Mouse (Mus musculus) lung, postnatal 36 days (tissue): ENCODE measurements around the gene Osbpl3.
"Not testable (repeated sequence)": the region's sequence is repeated elsewhere in the genome, so short reads cannot be mapped to it uniquely, and the experiment has no call there.

ENCODE experiments used
- DNase-seq: peaks from one replicate; pipeline ENCODE4 v3.0.0; 2022; ENCODE audit warnings: mixed read lengths

Osbpl3 gene

DNA sequence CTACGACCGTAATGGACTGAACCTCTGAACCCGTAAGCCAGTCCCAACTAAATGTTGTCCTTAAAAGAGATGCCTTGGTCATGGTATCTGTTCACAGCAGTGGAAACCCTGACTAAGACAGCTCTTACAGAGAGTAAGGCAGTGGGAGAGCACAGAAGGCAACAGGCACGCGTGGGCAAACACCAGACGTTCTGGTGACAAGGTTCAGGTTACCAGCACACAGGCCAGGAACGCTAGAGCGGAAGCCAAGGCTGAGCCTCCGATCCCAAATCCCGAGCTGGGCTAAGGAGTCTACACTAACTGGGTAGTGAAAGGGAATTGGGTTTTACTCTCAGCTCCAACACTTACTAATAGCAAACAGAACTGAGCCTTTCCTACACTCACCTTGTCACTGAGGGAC lies 3.8 kb downstream of the Osbpl3 start:
- DNase-seq, result no peak

DNA sequence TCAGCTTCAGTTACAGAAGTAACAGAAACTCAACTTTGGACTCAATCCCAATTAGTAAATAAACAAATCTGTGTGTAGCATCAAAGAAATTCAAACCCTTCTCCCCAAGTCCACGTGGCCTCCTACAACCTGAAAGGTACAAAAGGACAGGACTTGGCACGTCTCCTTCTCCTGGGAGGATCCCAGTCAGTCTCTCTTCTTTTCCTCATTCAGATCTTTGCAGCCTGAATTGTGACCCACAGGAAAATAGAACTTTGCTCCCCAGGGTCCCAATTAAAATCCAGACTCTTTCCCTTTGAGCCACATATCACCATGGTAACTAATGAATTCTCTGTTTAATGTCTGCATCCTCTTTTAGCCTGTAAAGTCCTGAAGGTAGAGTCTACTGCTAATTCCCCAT lies 10.4 kb downstream of the Osbpl3 start:
- DNase-seq, result no peak

DNA sequence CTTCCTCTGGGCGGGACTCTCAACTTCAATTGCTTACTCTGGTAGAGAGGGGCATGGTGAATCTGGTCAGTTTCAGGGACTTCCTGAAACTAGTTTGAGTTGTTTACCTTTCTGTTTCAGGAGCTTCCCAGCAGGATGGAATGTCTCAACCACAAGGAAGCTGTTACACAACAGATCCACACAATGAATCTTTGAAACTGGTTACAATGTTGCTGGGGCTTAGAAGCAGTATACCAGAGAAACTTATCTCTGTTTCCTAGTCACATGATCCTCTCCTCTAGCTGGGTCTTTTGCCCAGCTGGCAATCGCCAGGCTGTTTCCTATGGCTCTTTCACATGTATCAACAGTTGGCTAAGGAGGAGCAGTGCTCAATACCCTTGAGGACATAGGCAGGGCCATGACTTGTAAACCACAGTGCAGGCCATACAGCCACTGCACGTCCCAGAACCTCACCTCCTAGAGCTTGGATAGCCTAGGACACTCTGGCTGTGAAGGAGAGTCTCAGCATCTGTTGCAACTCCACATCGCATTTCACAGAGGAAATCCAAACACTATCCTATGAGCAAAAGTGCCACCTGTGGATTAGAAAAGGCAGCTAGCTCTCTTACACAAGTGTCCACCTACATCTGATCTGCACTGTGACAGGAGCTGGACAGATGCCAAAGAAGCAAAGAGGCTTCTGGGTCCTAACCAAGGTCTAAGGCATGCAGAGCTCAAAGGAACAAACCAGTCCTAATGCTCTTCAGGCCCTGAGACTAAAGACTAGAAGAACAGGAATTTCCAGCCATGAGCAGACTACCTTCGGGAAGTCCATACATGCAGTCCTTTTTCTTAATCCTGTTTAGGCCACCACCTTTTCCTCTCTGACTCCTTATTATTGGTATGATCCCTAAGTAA lies 14.8 kb downstream of the Osbpl3 start:
- DNase-seq, result peak; percentile 53

DNA sequence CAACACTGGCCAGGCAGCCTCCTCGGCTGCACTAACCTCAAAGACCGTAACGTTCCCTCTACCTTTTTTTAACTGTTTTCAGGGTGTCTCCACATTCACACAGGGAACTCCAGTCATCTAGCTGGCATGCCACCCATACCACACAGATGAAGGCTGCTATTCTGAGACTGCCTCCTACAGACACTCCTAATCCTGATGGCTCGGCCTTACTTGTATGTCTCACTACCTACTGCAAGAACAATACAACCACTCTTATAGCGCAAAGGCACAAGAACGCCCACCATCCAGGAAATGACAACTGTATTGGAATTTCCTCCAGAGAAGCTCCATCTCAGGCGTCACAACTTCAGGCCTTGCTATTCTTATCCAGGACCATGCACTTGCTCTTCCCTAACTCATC lies 15.8 kb downstream of the Osbpl3 start:
- DNase-seq, result no peak

DNA sequence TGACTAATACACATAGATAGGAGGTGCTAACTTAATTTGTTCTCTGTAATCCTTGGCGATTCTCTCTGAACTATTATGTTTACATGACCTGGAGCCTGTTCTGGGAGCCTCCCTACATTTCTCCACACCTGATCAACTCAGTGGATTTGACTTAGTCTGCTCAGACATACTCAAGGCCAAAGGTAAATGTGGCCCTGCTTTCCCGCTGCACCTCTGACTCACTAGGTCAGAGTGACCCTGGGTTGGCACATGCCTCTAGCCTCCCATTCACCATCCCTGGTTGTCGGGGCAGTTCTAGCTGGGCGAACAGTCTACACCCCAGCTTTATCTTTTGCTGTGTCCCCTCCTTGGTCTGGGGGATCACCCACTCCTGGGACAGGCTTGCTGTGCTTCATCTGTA lies 17.1 kb downstream of the Osbpl3 start:
- DNase-seq, result not testable (repeated sequence)

DNA sequence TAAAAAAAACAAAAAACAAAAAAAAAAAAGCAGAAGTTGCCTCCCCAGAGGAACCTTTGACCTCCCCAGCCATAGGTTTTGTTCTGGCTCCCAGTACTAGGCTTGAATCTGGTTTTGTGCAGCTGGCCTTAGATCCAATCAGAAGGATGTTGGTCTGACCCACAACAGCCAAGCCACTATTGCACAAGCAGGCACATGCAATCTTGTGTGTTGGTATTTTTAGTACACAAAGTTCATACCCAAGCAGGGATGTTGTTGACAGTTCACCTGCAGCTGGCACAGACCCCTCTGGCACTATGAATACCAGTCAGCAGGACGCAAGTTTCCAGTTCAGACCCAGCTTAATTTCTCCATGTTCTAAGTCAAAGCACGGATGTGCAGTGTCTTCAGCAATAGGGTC lies 18.2 kb downstream of the Osbpl3 start:
- DNase-seq, result peak; percentile 30

DNA sequence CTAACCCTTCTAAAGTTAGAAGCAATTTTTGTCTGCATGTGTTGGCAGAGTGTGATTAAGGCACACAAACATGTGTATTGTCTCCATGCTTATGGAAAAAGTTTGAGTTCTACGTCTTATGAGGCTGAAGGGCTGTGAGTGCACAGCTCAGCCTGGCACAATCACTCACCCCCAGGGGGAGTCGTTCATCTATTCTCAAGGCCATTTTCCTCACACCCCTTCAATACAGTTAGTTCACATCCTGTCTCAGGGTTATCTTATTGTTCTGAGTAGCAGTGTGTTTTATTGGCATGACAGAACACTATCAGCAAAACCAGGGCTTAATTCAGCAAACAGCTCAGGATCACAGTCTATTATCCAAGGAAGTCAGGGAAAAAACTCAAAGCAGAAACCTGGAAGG lies 19.3 kb downstream of the Osbpl3 start:
- no peak for DNase-seq

DNA sequence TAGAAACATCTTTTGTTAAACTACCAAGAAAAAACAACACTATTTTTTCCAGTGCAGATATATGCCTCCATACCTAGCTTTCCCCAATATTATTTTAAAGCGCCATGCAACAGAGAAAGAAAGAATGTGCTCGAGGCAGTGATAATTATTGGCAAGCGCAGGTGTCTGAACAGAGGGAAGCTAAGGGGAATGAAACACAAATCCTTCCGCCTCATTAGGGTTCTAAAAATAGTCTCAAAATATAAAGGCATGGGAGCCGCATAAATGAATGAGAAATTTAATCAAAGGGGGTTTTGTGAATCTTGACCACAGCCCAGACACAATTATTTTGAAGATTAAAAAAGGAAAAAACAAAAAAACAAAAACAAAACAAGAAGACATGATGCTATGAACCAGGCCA lies 23.5 kb downstream of the Osbpl3 start:
- DNase-seq, result no peak

DNA sequence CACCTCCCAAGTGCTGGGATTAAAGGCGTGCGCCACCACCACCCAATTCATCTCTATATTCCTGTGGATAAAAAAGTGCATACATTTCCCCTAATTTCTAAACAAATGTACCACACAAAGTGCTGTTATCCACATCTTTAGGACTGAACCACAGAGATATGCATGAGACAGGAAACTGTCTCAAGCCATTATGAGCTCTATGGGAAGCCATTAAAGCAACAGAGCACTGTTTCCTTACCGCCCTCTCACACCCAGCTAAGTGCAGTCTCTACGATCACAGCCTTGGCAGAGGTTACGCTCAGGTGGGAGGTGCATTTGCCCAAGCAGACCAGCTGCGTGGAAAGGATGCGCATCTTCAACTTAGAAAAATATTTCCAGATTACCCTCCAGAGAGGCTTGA lies 26.7 kb downstream of the Osbpl3 start:
- no peak for DNase-seq

DNA sequence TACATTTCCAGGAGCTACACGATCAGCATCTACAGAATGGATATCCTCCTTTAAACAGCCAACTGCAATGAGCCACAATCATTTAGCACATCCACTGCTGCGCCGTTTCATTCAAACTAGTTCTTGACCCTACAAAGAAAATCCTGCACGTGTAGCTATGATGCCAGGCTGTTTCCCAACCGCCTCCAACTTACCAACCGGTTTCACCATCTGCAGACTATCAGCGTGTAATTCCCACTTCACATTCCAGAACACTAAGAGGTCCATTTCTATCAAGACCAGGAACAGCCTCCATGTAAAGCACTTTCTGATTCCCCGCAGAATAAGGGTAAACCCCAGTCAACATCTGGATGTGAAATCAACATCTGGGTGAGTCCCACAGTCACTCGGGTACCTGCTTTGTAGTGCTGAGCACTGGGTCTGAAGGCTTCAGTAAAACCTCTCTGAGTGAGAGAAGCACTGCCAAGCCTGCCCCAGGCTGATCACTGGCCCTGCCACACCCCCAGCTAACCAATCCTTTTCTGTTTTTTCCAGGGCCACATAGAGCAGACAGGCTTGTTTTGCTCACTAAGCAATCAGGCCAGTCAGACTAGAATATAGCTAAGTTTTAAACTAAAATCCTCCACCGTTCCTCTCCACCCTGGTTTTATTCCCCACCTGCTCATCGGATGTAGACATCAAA lies 28.8 kb downstream of the Osbpl3 start:
- DNase-seq, result peak; percentile 56

DNA sequence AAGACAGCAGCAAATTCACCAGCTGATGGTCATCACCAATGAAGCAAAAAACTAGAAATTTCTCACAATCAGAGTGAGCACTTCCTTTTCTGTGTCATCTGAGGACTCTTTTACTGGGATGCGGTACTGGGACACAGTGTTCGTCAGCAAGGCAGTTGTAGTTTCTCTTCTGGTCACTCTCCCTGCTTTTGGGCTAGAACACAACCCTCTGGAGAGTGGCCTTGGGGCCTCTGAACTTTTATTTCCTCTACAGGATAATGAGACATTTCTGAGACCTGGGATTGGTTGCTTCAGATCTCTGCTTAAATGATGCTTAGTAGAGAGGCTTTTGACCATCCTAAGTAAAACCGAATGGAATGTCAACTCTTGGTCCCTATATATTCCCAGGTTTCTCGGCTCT lies 29.4 kb downstream of the Osbpl3 start:
- no peak for DNase-seq

DNA sequence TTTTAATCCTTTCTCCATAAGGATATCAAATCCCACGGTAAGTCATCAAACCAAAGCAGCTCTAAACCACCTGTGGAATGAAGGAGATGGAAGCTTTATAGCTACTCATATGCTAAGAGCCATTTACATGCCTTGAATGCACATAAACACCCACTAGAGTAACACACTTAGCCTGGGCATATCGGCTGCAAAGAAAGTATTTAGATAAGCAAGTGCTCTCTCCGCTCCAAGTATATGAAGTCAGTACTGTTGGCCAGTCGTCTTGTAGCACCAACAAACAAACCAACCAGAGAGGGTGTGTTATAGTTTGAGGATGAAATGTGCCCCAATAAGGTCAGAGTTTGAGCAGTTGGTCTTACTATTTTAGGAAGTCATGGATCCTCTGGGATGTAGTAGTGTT lies 31.7 kb downstream of the Osbpl3 start:
- no peak for DNase-seq

DNA sequence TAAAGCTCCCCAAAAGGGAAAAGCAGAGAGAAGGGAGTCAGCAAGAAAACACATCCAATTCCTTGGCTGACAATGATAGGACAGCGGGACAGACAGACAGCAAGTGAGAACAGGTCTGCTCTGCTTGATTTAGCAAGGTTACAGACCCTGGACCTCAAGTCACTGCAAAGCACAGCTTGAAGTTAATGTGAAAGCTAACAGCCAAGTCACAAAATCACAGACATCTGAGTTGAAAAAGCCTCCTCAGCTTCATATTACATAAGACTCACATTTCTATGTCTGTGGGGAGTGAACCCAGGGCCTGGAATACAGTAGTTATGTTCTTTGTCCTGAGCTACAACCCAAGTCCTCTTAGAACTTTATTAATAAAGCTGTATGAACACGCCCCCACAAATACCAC lies 35.6 kb downstream of the Osbpl3 start:
- no peak for DNase-seq

DNA sequence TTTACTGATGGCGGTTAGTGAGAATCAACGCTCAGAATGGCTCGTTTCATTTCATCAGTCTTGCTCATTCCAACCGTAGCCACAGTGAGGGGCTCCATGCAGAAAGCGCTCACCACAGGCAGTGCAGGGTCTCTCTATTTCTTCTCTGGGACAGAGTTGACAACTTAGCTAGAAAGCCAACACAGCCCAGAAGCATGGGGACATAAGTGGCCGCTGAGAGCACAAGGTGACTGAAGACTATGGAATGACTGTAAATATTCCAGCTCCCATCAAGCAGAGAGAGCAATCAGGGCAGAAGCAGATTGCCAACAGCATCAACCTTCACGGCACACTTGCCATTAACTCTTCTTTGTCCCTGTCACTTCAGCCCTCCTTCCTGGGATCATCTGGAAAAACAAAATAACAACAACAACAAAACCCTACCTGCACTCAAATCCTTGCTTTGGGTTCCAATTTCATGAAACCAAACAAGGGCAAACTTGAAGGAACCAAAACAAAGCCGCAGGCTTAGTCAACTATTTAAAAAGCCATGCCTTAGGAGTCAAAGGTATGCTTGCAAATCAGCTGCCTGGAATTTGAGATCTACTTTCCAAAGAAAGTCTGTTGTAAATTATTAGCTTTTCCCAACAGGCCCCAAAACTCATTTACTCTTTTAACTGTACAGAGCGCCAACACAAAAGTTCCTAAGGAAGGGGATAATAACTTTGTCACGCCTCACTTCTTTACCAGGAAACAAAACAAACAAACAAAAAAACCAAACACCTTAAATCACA lies 36.3 kb downstream of the Osbpl3 start:
- DNase-seq, result no peak

DNA sequence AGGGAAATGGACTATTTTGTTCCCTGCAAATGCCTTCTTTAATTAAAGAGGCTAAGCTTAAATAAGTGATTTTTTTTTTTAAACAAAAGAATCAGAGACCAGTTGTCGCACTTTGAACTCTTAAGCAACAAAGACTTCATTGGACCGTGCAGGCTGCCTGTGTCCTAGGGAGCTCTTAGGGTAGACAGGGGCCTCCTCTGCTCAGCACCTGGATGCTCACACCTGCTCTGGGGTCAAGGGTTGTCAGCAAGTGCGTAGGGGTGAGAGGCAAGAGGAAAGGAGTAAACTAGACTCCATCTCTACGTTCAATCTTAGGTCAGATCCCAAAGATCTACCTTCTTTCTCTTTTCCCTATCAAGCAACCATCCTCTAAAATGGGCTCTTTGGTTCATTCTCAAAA lies 37.0 kb downstream of the Osbpl3 start:
- DNase-seq, result no peak

DNA sequence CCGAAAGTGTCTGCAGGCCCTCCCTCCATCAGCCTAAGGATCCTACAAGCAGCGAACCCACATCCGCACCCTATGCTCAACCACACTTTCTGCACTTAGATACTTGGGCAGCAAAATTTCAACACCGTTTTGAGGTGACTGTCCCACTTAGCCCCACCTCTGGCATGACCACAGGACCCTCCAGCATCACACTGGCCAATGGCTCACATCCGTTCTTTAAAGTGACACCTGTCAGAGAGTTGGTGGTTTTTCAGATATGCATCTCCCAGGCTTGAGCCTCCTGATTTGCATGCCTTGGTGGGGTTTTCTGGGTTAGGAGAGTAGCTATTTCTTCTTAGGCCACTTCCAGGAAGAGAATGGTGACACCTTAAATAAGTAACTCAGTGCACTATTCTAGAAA lies 39.1 kb downstream of the Osbpl3 start:
- no peak for DNase-seq

DNA sequence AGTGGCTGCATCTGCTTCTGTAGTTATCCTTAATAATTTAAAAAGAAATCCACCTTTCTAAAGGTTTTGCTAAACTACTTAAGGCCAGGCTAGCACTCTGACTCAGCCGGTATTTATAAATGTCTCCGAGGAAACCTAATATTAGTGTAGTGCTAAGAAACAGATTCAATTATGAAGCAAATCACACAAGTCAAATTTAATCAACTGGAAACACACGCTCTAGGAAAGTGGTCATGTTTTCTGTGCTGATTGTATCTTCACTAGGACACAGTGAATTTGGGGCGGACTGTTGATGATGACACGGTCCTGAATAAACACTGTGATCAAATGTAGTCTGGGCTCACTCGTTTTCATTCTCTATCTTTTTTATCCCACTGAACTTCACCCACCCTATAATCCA lies 40.6 kb downstream of the Osbpl3 start:
- no peak for DNase-seq

DNA sequence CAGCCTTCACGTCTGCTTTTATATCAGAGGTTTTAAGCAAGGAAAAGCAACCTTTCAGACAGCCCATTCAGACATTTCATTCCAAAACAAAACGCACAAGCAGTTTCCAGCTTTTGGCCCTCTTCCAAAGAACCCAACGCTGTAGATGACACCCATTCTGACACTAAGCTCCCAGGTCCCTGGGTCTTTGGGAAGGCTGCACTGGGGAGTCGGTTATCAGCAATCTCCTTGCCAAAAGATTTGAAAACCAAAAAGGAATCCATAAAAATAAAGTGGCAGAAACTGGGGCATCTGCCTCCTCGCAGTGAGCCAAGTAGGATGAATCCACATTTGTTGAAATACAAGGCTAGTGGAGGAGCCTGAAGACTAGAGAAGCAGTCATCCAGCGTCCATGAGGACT lies 41.5 kb downstream of the Osbpl3 start:
- DNase-seq, result no peak

DNA sequence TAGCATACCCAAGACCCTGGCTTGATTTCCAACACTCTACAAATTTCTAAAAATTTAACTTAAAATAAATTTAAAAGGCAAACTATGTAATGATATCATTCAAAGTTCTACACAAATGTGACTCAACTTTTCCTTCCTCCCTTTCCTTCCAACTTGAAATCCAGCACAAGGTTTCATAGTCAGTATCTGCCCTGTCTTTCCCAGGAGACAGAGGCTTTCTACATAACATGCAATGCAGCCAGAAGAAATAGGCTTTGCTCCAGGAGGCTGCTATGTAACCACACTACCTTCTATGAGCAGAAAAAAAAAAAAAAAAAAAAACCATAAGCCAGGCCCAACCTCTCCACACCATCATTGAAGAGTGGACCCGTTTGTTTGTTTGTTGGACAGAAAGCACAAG lies 42.6 kb downstream of the Osbpl3 start:
- DNase-seq, result no peak

DNA sequence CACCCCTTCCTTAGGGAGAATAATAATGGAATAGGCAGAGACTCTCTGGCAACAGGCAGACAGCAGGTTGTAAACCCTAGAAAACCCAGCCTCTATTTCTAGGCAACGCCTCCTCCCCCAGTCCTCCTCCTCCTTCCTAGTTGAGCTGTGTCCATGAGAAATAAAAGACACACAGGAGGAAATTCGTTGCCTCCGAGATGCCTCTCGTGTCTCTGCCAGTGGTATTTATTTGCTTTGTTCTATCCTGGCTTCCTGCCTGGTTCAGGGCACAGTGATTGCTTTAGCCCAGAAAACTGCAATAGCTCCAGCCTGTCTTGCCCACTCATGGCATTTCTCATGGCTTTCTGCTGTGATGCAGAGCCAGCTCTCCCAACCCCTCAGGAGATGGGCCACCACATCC lies 43.8 kb downstream of the Osbpl3 start:
- peak; percentile 13 for DNase-seq

DNA sequence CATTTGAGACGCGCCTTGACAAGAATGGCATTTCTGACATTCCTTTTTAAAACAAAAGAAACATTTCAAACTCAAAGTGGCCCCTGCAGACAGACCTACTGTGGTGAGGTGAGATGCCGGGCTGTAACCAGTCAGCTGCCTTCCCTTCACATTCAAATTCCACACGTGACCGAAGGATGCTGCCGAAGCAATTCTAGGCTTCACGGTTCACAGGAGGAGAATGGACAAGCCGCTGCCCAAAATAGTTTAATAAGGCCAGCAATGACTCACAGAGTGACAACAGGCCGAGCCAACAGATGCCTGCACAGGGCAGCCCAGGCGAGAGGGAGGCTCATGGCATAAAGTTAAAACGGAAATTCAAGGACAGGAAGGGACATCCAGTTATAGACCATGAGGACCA lies 51.3 kb downstream of the Osbpl3 start:
- DNase-seq, result no peak

DNA sequence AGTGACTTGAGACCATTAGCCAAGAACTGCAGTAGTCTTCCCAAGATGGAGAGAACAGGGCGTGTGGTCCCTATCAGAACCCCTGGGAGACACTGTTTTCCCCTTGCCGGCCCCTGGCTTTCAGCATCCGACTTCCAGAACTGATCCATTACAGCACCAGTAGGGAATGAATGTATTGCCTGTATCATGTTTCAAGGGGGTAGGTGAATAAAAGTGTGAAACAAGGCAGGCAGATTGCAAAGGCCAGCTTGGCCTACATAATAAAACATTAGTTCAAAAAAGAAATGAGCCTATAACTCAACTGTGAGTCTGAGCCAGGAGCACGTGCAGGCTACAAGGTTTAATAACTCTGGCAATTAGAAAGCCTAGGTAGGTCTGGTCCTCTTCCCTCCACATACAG lies 52.5 kb downstream of the Osbpl3 start:
- no peak for DNase-seq

DNA sequence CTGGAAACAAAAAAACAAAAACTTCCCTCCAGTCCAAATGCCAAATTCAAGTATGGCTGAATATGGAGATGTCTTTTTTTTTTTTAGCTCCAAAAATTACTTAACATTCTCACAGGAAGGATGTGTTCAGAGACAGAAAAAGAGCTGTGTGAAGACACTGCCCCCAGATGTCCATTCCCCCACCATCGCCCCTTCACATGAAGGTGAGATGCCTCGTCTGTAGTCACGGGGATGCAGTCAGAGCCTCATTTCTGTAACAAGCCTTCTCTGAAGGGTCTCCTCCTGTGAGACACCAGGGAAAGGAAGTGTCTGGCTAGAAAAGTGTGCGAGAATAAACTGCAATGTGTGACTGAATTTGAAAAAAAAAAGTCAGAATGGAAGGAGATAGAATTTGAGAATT lies 53.1 kb downstream of the Osbpl3 start:
- DNase-seq, result no peak

DNA sequence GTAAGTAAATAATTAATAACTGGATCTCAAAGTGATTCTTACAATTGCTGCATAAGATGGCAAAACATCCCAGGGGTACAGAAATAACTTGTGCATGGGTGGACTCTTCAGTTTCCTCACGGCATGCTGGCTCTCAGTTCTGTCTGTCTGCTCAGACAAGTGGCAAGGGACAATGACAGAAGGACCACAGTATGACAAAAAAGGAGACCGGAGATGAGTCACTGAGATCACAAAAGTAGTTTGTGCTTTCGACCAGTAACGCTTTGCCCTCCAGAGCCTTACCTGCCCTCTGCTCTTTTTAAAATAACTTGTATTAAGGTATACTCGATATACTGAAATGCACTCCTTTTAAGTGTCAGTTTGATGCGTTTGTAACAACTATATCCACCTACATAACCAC lies 55.8 kb downstream of the Osbpl3 start:
- DNase-seq, result no peak
